Mouse (Mus musculus): ENCODE results near the gene Skil.

GRCm38 (mm10) chr3:31134696-31135095 is 39.8 kb downstream of the Skil start:
- TF ChIP-seq CTCF (IDR thresholded peaks at IDR 0.05; ENCODE audit: borderline replicate concordance, insufficient read depth, low read length) (no peak), POLR2A (IDR thresholded peaks at IDR 0.05; ENCODE audit: low read depth, low read length) (no peak)

Measured in embryonic fibroblast, embryonic 13.5 days (primary cell).